Mouse (Mus musculus) E14TG2a.4 (cell line): ENCODE measurements around the gene Tenm1.

Source experiments
- CTCF ChIP-seq: conservative IDR thresholded peaks from 2 replicates; pipeline ENCODE4 v1.5.1; 2014; ENCODE audit warnings: low read length
- NANOG ChIP-seq: IDR thresholded peaks from 2 replicates; pipeline ENCODE4 v1.6.1; 2014; ENCODE audit warnings: borderline replicate concordance, low read length, mixed read lengths
- POU5F1 ChIP-seq: IDR thresholded peaks from 2 replicates; pipeline ENCODE4 v1.6.1; 2014; ENCODE audit warnings: low read length, borderline replicate concordance

DNA sequence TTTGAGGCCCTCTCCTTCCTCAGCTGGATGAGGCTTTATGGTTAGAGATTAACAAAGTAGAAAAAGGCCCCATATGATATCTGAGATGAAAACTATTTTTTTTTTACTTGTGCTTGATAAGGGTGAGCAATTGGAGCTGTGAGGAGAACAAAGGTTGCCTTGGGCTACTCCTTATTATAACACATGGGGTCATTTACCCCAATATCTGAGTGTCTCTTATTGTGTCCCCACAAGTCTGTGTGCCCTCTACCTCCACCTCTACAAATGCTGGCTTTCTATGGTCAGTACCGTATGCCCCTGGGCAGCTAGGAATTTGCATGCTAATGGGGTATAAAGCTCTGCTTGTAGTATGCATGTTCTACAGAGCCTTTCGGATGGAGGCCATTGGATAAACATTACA lies 848.4 kb downstream of the Tenm1 start:
- TF ChIP-seq CTCF = no peak
- TF ChIP-seq NANOG = no peak
- TF ChIP-seq POU5F1 = no peak
